Mouse (Mus musculus): ENCODE data around the gene Uba52.

Uba52 gene

DNA sequence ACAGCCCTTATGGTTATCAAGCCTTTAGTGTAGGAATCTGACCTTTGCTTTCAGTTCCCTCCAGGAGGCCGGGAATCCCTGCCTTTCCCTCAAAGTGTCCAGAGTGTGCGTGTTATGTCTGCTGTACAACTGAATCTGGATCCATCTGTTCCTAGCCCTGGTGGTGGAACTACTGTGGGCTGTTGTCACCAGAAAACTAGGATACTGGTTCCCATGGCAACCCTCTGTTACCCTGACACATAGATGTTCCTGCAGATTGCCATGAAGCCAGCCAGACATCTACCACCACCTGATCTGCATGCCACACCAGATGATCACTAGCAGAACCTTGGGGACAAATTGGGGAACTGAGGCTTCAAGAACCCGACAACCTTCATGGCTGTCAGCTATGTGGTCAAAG, 28.7 kb downstream of the Uba52 start:
- peak; percentile 87 for DNase-seq

- no peak for DNase-seq
These were observed 33.2 kb downstream of the Uba52 start for GRCm38 (mm10) chr8:70477269-70477982.

GRCm38 (mm10) chr8:70476333-70477268, 34.0 kb downstream of the Uba52 start, which contains the start of gene Klhl26:
Gene Klhl26 (minus strand): TSS chr8:70476968.
- DNase-seq, result peak; percentile 93

- no peak for DNase-seq
These were observed 38.7 kb downstream of the Uba52 start for GRCm38 (mm10) chr8:70471856-70472255.

- no peak for DNase-seq
These were observed 40.7 kb downstream of the Uba52 start for GRCm38 (mm10) chr8:70469938-70470337.

DNA sequence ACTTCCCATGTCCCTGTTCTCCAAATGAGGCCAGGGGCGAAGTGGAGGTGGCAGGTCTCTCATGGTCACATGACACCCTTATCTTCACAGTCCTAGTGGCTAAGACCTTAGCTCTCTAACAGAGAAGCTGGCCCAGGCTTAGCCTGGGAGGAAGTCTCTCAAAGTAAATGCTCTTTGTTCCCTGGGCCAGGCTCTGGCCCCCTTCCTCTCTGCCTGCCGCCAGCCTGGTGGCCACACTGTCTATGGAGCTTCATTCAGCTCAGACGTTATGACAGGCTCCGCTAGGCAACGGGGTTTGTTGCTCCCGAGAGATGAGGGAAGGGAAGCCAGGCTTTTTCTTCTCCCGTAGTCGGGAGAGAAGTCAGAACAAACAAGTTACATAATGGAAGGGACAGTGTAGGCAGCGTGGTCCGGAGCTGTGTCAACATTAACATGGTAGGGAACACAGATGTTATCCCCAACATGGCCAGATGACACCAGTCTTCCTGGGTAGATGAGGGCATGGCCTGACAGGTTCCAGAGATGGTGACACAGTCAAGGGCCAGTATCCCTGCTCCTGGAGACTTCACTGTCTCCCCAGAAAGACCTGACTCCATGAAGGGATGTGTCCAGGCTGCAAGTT, 41.2 kb downstream of the Uba52 start:
- no peak for DNase-seq

DNA sequence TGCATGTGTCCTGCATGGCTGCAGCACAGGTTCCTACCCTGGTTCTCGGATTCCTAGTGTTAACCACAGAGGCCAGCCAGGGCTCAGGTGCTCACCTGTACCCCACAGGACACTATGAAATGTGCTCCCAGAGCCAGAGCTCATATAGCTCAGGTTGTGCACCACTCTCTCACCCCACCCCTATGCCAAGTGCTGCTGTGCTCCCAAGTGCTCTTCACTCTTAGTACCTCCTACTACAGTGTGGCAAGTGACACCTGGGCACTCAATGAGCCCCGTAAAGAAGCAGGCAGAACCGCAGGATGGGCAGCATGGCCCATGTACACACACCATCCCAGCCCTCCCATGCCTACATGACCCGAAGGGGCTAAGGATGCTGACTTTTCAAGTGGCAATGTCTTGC, 41.9 kb downstream of the Uba52 start:
- no peak for DNase-seq

- no peak for DNase-seq
These were observed 42.7 kb downstream of the Uba52 start for GRCm38 (mm10) chr8:70467907-70468306.

- no peak for DNase-seq
These were observed 43.3 kb downstream of the Uba52 start for GRCm38 (mm10) chr8:70467229-70467725.

DNA sequence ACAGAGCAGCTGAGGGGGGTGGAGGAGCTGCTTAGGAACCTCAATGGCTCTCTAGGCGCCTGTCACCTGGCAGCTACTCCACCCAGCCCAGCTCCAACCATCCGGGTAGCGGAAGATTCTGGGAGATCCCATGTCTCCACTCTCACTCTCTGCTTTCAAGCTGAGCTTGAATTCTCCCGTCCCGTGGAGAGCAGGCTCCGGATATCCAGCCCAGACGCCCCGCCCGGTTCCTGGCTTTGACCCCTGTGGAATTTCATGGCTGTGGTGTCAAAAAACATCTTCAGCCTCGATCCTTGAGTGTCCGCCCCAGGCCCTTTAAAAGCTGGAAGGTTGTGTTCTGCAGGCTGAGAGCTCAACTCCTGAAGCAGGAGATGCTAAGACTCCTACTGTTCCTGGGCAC, 43.8 kb downstream of the Uba52 start:
- no peak for DNase-seq

GRCm38 (mm10) chr8:70466305-70466704, 44.3 kb downstream of the Uba52 start:
- DNase-seq, result no peak

DNA sequence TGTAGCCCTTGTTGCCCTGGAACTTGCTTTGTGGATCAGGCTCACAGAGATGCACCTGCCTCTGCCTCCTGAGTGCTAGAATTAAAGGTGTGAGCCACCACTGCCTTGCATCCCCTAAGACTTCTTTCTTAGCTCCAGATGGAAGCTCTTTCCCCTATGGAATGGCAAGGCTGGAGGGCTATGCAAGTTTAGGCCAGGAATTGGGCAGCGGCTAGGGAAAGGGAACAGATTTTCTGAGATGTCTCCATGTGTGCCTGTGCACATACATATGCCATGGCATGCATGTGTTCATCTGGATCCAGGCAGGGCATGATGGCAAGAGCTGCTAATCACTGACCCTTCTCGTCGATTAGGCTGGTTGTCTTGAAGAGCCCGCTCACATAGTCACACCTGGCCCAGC, 44.9 kb downstream of the Uba52 start:
- DNase-seq, result no peak

- DNase-seq, result no peak
These were observed 46.4 kb downstream of the Uba52 start for GRCm38 (mm10) chr8:70464162-70464561.

DNA sequence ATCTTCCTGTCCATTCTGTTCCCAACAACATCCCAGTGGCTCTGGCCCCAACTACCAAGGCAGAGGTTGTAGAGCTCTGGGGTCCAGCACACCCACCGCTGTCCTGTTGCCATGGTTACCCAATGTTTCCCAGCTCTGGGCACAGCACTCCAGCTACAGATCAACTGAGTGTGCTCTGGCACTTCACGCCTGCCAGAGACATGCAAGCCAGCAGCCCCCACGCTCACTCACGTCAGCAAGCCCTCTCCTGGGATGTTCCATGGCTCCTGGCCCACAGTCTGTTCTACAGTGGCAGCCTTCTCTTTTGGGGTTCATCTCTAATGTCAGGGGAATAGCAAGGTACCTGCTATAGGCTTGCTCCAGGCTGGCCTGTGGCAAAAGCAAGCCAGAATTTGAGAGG, 47.3 kb downstream of the Uba52 start:
- DNase-seq, result peak; percentile 90

GRCm38 (mm10) chr8:70462516-70462813, 48.1 kb downstream of the Uba52 start:
- no peak for DNase-seq

- DNase-seq, result no peak
These were observed 48.7 kb downstream of the Uba52 start for GRCm38 (mm10) chr8:70461765-70462515.

DNA sequence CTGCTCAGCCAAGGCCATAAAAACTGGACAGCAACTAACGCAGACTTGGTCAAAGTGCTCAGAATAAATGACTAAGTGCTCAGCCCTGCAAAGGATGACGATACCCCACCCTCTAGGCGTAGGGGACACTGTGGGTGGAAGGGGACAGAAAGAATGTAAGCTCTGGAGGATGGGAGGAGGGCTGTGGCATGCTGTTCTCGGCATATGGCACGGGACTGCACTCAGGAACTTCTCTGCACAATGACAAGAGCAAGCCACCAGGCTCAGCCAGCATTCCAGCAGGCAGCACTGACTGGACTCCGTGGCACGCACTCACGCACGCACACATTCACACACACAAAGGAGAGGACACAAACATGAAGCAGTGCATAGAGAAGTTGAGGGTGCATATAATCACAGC, 50.0 kb downstream of the Uba52 start:
- DNase-seq, result no peak

DNA sequence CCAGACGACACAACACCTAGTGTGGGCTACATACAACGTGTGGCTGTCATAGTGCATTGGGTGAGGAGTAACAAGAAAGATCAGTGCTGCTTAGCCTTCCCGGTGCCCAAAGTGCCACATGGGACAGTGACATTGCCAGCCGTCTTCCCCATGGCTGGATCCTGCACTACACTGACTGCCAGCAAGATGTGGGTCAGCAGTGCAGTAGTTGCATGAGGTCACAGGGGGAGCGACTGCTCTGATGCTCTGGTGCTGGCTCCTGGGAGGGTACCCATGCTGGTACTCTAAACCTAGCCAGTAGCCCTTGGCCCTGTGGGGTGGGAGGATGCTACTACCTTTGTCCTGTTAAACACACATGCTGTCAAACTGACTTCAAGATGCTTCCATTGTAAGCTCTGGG, 50.4 kb downstream of the Uba52 start:
- no peak for DNase-seq

- DNase-seq, result no peak
These were observed 51.0 kb downstream of the Uba52 start for GRCm38 (mm10) chr8:70459636-70460035.

- no peak for DNase-seq
These were observed 52.1 kb downstream of the Uba52 start for GRCm38 (mm10) chr8:70458462-70458861.
